Mouse (Mus musculus) hindbrain, embryonic 10.5 days (tissue): ENCODE measurements at regions not wholly inside any gene's neighbourhood (a gene's known extent, or its start where the extent isn't known, plus 50 kb on each side); places are given as distances from the start of the nearest gene placed in this dataset.
A peak's percentile ranks its signal among the peaks of the same experiment; 100 is the strongest.

ENCODE experiments used
- DNase-seq: peaks from one replicate; pipeline ENCODE4 v3.0.0-alpha.2; 2017; ENCODE audit warnings: low spot score
- H3K27ac ChIP-seq: fragments of 300-500 bp; sonication (generic); 2 replicates; pipeline ENCODE4 v1.5.1; 2016; ENCODE audit warnings: mild to moderate bottlenecking, moderate library complexity
- H3K27me3 ChIP-seq: fragments of 300-500 bp; sonication (generic); 2 replicates; pipeline ENCODE4 v1.6.1; 2016; ENCODE audit warnings: mild to moderate bottlenecking; ENCODE audit not compliant: poor library complexity, insufficient read depth, severe bottlenecking
- H3K36me3 ChIP-seq: fragments of 300-500 bp; sonication (generic); 2 replicates; pipeline ENCODE4 v1.6.1; 2016; ENCODE audit warnings: mild to moderate bottlenecking, moderate library complexity
- H3K4me1 ChIP-seq: fragments of 300-500 bp; sonication (generic); replicated peaks from 2 replicates; pipeline ENCODE4 v1.6.1; 2016; ENCODE audit warnings: mild to moderate bottlenecking
- H3K4me3 ChIP-seq: fragments of 300-500 bp; sonication (generic); 2 replicates; pipeline ENCODE4 v1.5.1; 2016; ENCODE audit warnings: mild to moderate bottlenecking, moderate library complexity
- H3K9me3 ChIP-seq: fragments of 300-500 bp; sonication (generic); 2 replicates; pipeline ENCODE4 v1.6.1; 2016; ENCODE audit warnings: mild to moderate bottlenecking, moderate library complexity
- WGBS: fragments of 180-500 bp; shearing (Covaris S2); methylation state at CpG from one replicate; pipeline ENCODE4 v1.1.7; 2016; 5-methylcytosine and 5-hydroxymethylcytosine counted together

- H3K4me3 ChIP-seq = no peak overlapping the region
- H3K36me3 ChIP-seq = no peaks in the 10 kb centered on the region
- 80% methylated on average over 6 of the region's 6 CpGs for WGBS
- H3K27me3 ChIP-seq = no peaks in the 10 kb centered on the region
- H3K4me1 ChIP-seq = no peaks in the 10 kb centered on the region
- H3K9me3 ChIP-seq = no peaks in the 10 kb centered on the region
- H3K27ac ChIP-seq = no peak overlapping the region
- no peak for DNase-seq
Observed at GRCm38 (mm10) chr4:56524430-56524985, 215.4 kb upstream of the Gm26657 start.

GRCm38 (mm10) chr4:56507770-56508169 is 232.1 kb upstream of the Gm26657 start:
- Histone ChIP-seq H3K36me3 (no peaks in the 10 kb centered on the region), H3K9me3 (no peaks in the 10 kb centered on the region), H3K4me1 (no peaks in the 10 kb centered on the region), H3K27ac (no peak overlapping the region), H3K4me3 (no peak overlapping the region), H3K27me3 (no peaks in the 10 kb centered on the region)
- DNase-seq = no peak
- 94% methylated on average over 4 of the region's 4 CpGs for WGBS

GRCm38 (mm10) chr4:56506786-56507185 is 233.1 kb upstream of the Gm26657 start:
- H3K27me3 ChIP-seq = no peaks in the 10 kb centered on the region
- 68% methylated on average over 1 of the region's 1 CpGs for WGBS
- DNase-seq = no peak
- no peak overlapping the region for H3K4me3 ChIP-seq
- no peaks in the 10 kb centered on the region for H3K4me1 ChIP-seq
- no peaks in the 10 kb centered on the region for H3K9me3 ChIP-seq
- no peak overlapping the region for H3K27ac ChIP-seq
- no peaks in the 10 kb centered on the region for H3K36me3 ChIP-seq

GRCm38 (mm10) chr4:56506067-56506466 is 233.8 kb upstream of the Gm26657 start:
- no peak overlapping the region for H3K4me3 ChIP-seq
- no peak for DNase-seq

GRCm38 (mm10) chr4:56492537-56493221 is 247.2 kb upstream of the Gm26657 start:
- no peaks in the 10 kb centered on the region for H3K27me3 ChIP-seq
- peaks cover 6% of the 10 kb centered on the region; the same call in 1 of the 2 replicates for H3K4me1 ChIP-seq
- 54% methylated on average over 16 of the region's 16 CpGs for WGBS
- H3K9me3 ChIP-seq = no peaks in the 10 kb centered on the region
- H3K36me3 ChIP-seq = no peaks in the 10 kb centered on the region
- no peak overlapping the region for H3K4me3 ChIP-seq
- DNase-seq = peak; percentile 58
- peak overlapping the region; percentile 71; the same call in 1 of the 2 replicates for H3K27ac ChIP-seq

More at GRCm38 (mm10) chr4:56506067-56506466, 233.8 kb upstream of the Gm26657 start:
- Histone ChIP-seq H3K36me3 (no peaks in the 10 kb centered on the region), H3K9me3 (no peaks in the 10 kb centered on the region), H3K27ac (no peak overlapping the region), H3K27me3 (no peaks in the 10 kb centered on the region), H3K4me1 (no peaks in the 10 kb centered on the region)
- WGBS = 76% methylated on average over 1 of the region's 1 CpGs

- Histone ChIP-seq H3K27ac (no peak overlapping the region), H3K9me3 (no peaks in the 10 kb centered on the region), H3K36me3 (no peaks in the 10 kb centered on the region), H3K4me1 (peaks cover 8% of the 10 kb centered on the region; the same call in 1 of the 2 replicates), H3K4me3 (no peak overlapping the region), H3K27me3 (no peaks in the 10 kb centered on the region)
- DNase-seq = no peak
- 91% methylated on average over 4 of the region's 4 CpGs for WGBS
Observed at GRCm38 (mm10) chr4:56489361-56489760, 250.5 kb upstream of the Gm26657 start.

- H3K27ac ChIP-seq = no peak overlapping the region
- H3K9me3 ChIP-seq = no peaks in the 10 kb centered on the region
- H3K27me3 ChIP-seq = no peaks in the 10 kb centered on the region
- H3K36me3 ChIP-seq = no peaks in the 10 kb centered on the region
- 88% methylated on average over 8 of the region's 8 CpGs for WGBS
- 0 out of 2 replicates have a peak, but pooled peaks cover 2% of the 10 kb centered on the region for H3K4me1 ChIP-seq
- no peak for DNase-seq
- no peak overlapping the region for H3K4me3 ChIP-seq
Observed at GRCm38 (mm10) chr4:56483708-56484107, 256.2 kb upstream of the Gm26657 start.

- Histone ChIP-seq H3K36me3 (no peaks in the 10 kb centered on the region), H3K4me3 (no peak overlapping the region), H3K27me3 (no peaks in the 10 kb centered on the region), H3K9me3 (no peaks in the 10 kb centered on the region), H3K4me1 (no peaks in the 10 kb centered on the region), H3K27ac (no peak overlapping the region)
- DNase-seq = no peak
- WGBS = 96% methylated on average over 4 of the region's 4 CpGs
Observed at GRCm38 (mm10) chr4:56456788-56457187, 283.1 kb upstream of the Gm26657 start.

GRCm38 (mm10) chr4:56421575-56421974 is 318.3 kb upstream of the Gm26657 start:
- no peak overlapping the region for H3K27ac ChIP-seq
- WGBS = 81% methylated on average over 8 of the region's 8 CpGs
- DNase-seq = no peak
- no peaks in the 10 kb centered on the region for H3K4me1 ChIP-seq
- no peaks in the 10 kb centered on the region for H3K27me3 ChIP-seq
- H3K36me3 ChIP-seq = no peaks in the 10 kb centered on the region
- H3K4me3 ChIP-seq = no peak overlapping the region
- H3K9me3 ChIP-seq = no peaks in the 10 kb centered on the region

- H3K4me1 ChIP-seq = no peaks in the 10 kb centered on the region
- no peak overlapping the region for H3K27ac ChIP-seq
- 93% methylated on average over 5 of the region's 5 CpGs for WGBS
- H3K4me3 ChIP-seq = no peak overlapping the region
- DNase-seq = no peak
- H3K9me3 ChIP-seq = no peaks in the 10 kb centered on the region
- H3K27me3 ChIP-seq = no peaks in the 10 kb centered on the region
- no peaks in the 10 kb centered on the region for H3K36me3 ChIP-seq
Observed at GRCm38 (mm10) chr4:56419122-56419913, 320.6 kb upstream of the Gm26657 start.

- H3K36me3 ChIP-seq = no peaks in the 10 kb centered on the region
- H3K4me3 ChIP-seq = no peak overlapping the region
- DNase-seq = no peak
- 44% methylated on average over 1 of the region's 1 CpGs for WGBS
- no peaks in the 10 kb centered on the region for H3K27me3 ChIP-seq
- 0 out of 2 replicates have a peak, but pooled peaks cover 4% of the 10 kb centered on the region for H3K4me1 ChIP-seq
- H3K9me3 ChIP-seq = no peaks in the 10 kb centered on the region
- H3K27ac ChIP-seq = no peak overlapping the region
Observed at GRCm38 (mm10) chr4:56411024-56411636, 328.7 kb upstream of the Gm26657 start.

- Histone ChIP-seq H3K9me3 (no peaks in the 10 kb centered on the region), H3K36me3 (no peaks in the 10 kb centered on the region), H3K4me3 (no peak overlapping the region), H3K27ac (no peak overlapping the region), H3K27me3 (no peaks in the 10 kb centered on the region), H3K4me1 (no peaks in the 10 kb centered on the region)
- no peak for DNase-seq
Observed at GRCm38 (mm10) chr4:56393793-56394192, 346.1 kb upstream of the Gm26657 start.

- Histone ChIP-seq H3K4me1 (0 out of 2 replicates have a peak, but pooled peaks cover 5% of the 10 kb centered on the region), H3K27me3 (no peaks in the 10 kb centered on the region), H3K9me3 (no peaks in the 10 kb centered on the region), H3K36me3 (no peaks in the 10 kb centered on the region), H3K4me3 (no peak overlapping the region), H3K27ac (no peak overlapping the region)
- DNase-seq = no peak
- 66% methylated on average over 3 of the region's 3 CpGs for WGBS
Observed at GRCm38 (mm10) chr4:56387051-56387450, 352.8 kb upstream of the Gm26657 start.
